Mouse (Mus musculus) kidney, adult 2 months (tissue): ENCODE data around the gene Ptprd. TPM values are rescaled to one million over a fixed set of nuclear protein-coding genes. Genes with fewer than 3 reads are reported as not detected.
A peak's percentile ranks its signal among the peaks of the same experiment; 100 is the strongest.

Experiments
- DNase-seq: peaks from one replicate; pipeline ENCODE4 v3.0.0; 2021
- H3K27ac ChIP-seq: fragments of 200-500 bp; 2 replicates; pipeline ENCODE4 v1.5.1; 2012; ENCODE audit warnings: low read depth, low read length, control low read depth, inconsistent platforms; ENCODE audit not compliant: insufficient read depth
- H3K27me3 ChIP-seq: fragments of 200-500 bp; replicated peaks from 2 replicates; pipeline ENCODE4 v1.6.1; 2012; ENCODE audit warnings: mild to moderate bottlenecking, moderate library complexity, low read length, inconsistent platforms; ENCODE audit not compliant: control insufficient read depth, insufficient read depth
- H3K36me3 ChIP-seq: fragments of 200-500 bp; 2 replicates; pipeline ENCODE4 v1.6.1; 2012; ENCODE audit warnings: mild to moderate bottlenecking, moderate library complexity, low read length, inconsistent platforms; ENCODE audit not compliant: control insufficient read depth, insufficient read depth
- H3K4me1 ChIP-seq: fragments of 200-500 bp; 2 replicates; pipeline ENCODE4 v1.6.1; 2011; ENCODE audit warnings: low read length; ENCODE audit not compliant: control insufficient read depth, insufficient read depth
- H3K4me3 ChIP-seq: fragments of 200-500 bp; 2 replicates; pipeline ENCODE4 v1.5.1; 2011; ENCODE audit warnings: mild to moderate bottlenecking, low read depth, low read length, control low read depth; ENCODE audit not compliant: insufficient read depth
- CTCF ChIP-seq: fragments of 200-500 bp; conservative IDR thresholded peaks from 2 replicates; pipeline ENCODE4 v1.5.1; 2011; ENCODE audit warnings: low read depth, mild to moderate bottlenecking, control low read depth, low read length, moderate library complexity, mixed read lengths; ENCODE audit not compliant: insufficient read depth, insufficient read length
- POLR2A ChIP-seq: fragments of 200-500 bp; IDR thresholded peaks from one replicate; pipeline ENCODE4 v1.6.1; 2011; ENCODE audit warnings: low read depth, low read length, control low read depth
- WGBS: fragments of 180-500 bp; shearing (Covaris S2); methylation state at CpG from one replicate; pipeline ENCODE4 v1.1.7; 2018; 5-methylcytosine and 5-hydroxymethylcytosine counted together
- polyA plus RNA-seq: library from polyadenylated mRNA; depleted of rRNA; stranded (reverse); fragments of >200 nt; gene quantifications from 2 replicates; pipeline ENCODE4 v1.2.3, GENCODE M21; 2012

The Ptprd gene
- polyA plus RNA-seq, 1 experiment, result 30.0 TPM

- peak overlapping the region; percentile 68 for H3K4me3 ChIP-seq
- 1% methylated on average over 88 of the region's 99 CpGs for WGBS
- no peaks in the 10 kb centered on the region for H3K27me3 ChIP-seq
- H3K27ac ChIP-seq, result peak overlapping the region; percentile 75
- peak; percentile 85 for DNase-seq
- no peak for TF ChIP-seq CTCF
- TF ChIP-seq POLR2A, result no peak
- H3K4me1 ChIP-seq, result no peaks in the 10 kb centered on the region
- H3K36me3 ChIP-seq, result no peaks in the 10 kb centered on the region
Measured at GRCm38 (mm10) chr4:76449466-76450350, 1762.1 kb downstream of the Ptprd start.

- Histone ChIP-seq H3K27me3 (no peaks in the 10 kb centered on the region), H3K36me3 (no peaks in the 10 kb centered on the region), H3K4me1 (peaks cover under 1% of the 10 kb centered on the region; the same call in 1 of the 2 replicates), H3K4me3 (peak overlapping the region; percentile 68), H3K27ac (peak overlapping the region; percentile 75)
- TF ChIP-seq POLR2A, result no peak
- no peak for TF ChIP-seq CTCF
- WGBS, result 3% methylated on average over 24 of the region's 24 CpGs
- peak; percentile 50 for DNase-seq
Measured at GRCm38 (mm10) chr4:76448678-76449465, 1762.9 kb downstream of the Ptprd start.

GRCm38 (mm10) chr4:76447396-76447795 lies 1764.4 kb downstream of the Ptprd start:
- no peak for DNase-seq
- H3K27me3 ChIP-seq, result no peaks in the 10 kb centered on the region
- TF ChIP-seq POLR2A (no peak), CTCF (no peak)
- H3K4me3 ChIP-seq, result no peak overlapping the region
- H3K36me3 ChIP-seq, result no peaks in the 10 kb centered on the region
- H3K27ac ChIP-seq, result no peak overlapping the region
- peaks cover 4% of the 10 kb centered on the region; the same call in 1 of the 2 replicates for H3K4me1 ChIP-seq

DNA sequence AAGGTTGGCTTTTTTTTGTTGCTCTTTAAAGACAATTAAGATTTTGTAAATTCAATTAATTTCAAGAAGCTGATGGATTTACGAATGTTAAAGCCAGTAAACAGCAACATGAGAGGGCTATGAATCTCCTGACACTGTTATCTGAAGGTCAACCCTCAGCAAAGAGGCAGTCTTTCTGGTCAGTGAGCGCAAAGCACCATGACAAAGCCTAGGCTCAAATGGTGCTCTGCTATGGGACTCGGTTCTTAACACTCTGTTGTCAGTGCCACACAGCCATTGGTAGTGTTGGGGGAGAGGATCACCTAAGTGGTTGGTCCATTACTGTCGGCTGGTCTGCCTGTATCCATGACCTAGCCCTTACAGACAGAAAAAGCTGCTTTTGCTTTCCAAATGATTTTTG lies 1767.0 kb downstream of the Ptprd start:
- peaks cover 8% of the 10 kb centered on the region; the same call in 1 of the 2 replicates for H3K4me1 ChIP-seq
- no peak for TF ChIP-seq CTCF
- TF ChIP-seq POLR2A, result no peak
- H3K27ac ChIP-seq, result no peak overlapping the region
- H3K36me3 ChIP-seq, result no peaks in the 10 kb centered on the region
- no peak for DNase-seq
- 67% methylated on average over 4 of the region's 4 CpGs for WGBS
- H3K4me3 ChIP-seq, result no peak overlapping the region
- H3K27me3 ChIP-seq, result no peaks in the 10 kb centered on the region

- Histone ChIP-seq H3K27ac (no peak overlapping the region), H3K4me3 (no peak overlapping the region), H3K4me1 (peaks cover 8% of the 10 kb centered on the region; the same call in 1 of the 2 replicates), H3K27me3 (no peaks in the 10 kb centered on the region), H3K36me3 (no peaks in the 10 kb centered on the region)
- 63% methylated on average over 4 of the region's 4 CpGs for WGBS
- no peak for DNase-seq
- TF ChIP-seq CTCF (no peak), POLR2A (no peak)
Measured at GRCm38 (mm10) chr4:76443553-76443952, 1768.2 kb downstream of the Ptprd start.

GRCm38 (mm10) chr4:76440791-76441364 lies 1770.9 kb downstream of the Ptprd start:
- TF ChIP-seq CTCF, result no peak
- no peak for TF ChIP-seq POLR2A
- Histone ChIP-seq H3K36me3 (no peaks in the 10 kb centered on the region), H3K4me3 (no peak overlapping the region), H3K4me1 (peaks cover 16% of the 10 kb centered on the region; the same call in 1 of the 2 replicates), H3K27me3 (no peaks in the 10 kb centered on the region), H3K27ac (peak overlapping the region; percentile 35; the same call in 1 of the 2 replicates)
- DNase-seq, result peak; percentile 88
- WGBS, result 15% methylated on average over 6 of the region's 6 CpGs
